Mouse (Mus musculus): Measurements from ENCODE around the gene Art5. TPM values are rescaled to one million over a fixed set of nuclear protein-coding genes. Genes with fewer than 3 reads are reported as not detected.

Art5 gene
- polyA plus RNA-seq, 1 experiment: not detected

- Histone ChIP-seq H3K4me3 (ENCODE audit: insufficient read depth, poor library complexity, severe bottlenecking) (no peak overlapping the region), H3K27me3 (ENCODE audit: control insufficient read depth, insufficient read depth, insufficient read length) (no peaks in the 10 kb centered on the region), H3K36me3 (ENCODE audit: control insufficient read depth, insufficient read depth) (peaks cover 35% of the 10 kb centered on the region), H3ac (ENCODE audit: control insufficient read depth, insufficient read length, low read depth) (no peak overlapping the region), H3K79me3 (ENCODE audit: low read depth) (no peaks in the 10 kb centered on the region), H3K79me2 (ENCODE audit: control insufficient read depth, insufficient read depth) (no peaks in the 10 kb centered on the region)
- TF ChIP-seq MYOG (IDR thresholded peaks at IDR 0.05; ENCODE audit: control insufficient read depth, extremely low read depth, insufficient read length) (no peak), USF1 (IDR thresholded peaks at IDR 0.05; ENCODE audit: low read depth) (no peak), CEBPB (IDR thresholded peaks at IDR 0.05; ENCODE audit: low read depth) (no peak), FOSL1 (IDR thresholded peaks at IDR 0.05; ENCODE audit: insufficient read depth, low read length, poor library complexity, severe bottlenecking) (no peak), CTCF (IDR thresholded peaks at IDR 0.05; ENCODE audit: control insufficient read depth, insufficient read depth, insufficient read length) (no peak), MYOD1 (IDR thresholded peaks at IDR 0.05; ENCODE audit: control insufficient read depth, insufficient read length, low read depth) (no peak), MAX (IDR thresholded peaks at IDR 0.05) (no peak)
Measured at GRCm38 (mm10) chr7:102081784-102082183, 27.5 kb downstream of the Art5 start.

GRCm38 (mm10) chr7:102080311-102080710 is 29.0 kb downstream of the Art5 start:
- Histone ChIP-seq H3K27me3 (ENCODE audit: control insufficient read depth, insufficient read depth, insufficient read length) (no peaks in the 10 kb centered on the region), H3K79me2 (ENCODE audit: control insufficient read depth, insufficient read depth) (no peaks in the 10 kb centered on the region), H3K79me3 (ENCODE audit: low read depth) (no peaks in the 10 kb centered on the region), H3K36me3 (ENCODE audit: control insufficient read depth, insufficient read depth) (peaks cover 39% of the 10 kb centered on the region), H3K4me3 (ENCODE audit: insufficient read depth, poor library complexity, severe bottlenecking) (no peak overlapping the region), H3ac (ENCODE audit: control insufficient read depth, insufficient read length, low read depth) (no peak overlapping the region)
- TF ChIP-seq CEBPB (IDR thresholded peaks at IDR 0.05; ENCODE audit: low read depth) (no peak), MAX (IDR thresholded peaks at IDR 0.05) (no peak), FOSL1 (IDR thresholded peaks at IDR 0.05; ENCODE audit: insufficient read depth, low read length, poor library complexity, severe bottlenecking) (no peak), CTCF (IDR thresholded peaks at IDR 0.05; ENCODE audit: control insufficient read depth, insufficient read depth, insufficient read length) (no peak), MYOD1 (IDR thresholded peaks at IDR 0.05; ENCODE audit: control insufficient read depth, insufficient read length, low read depth) (no peak), USF1 (IDR thresholded peaks at IDR 0.05; ENCODE audit: low read depth) (no peak), MYOG (IDR thresholded peaks at IDR 0.05; ENCODE audit: control insufficient read depth, extremely low read depth, insufficient read length) (no peak)

- Histone ChIP-seq H3K27me3 (ENCODE audit: control insufficient read depth, insufficient read depth, insufficient read length) (no peaks in the 10 kb centered on the region), H3K79me2 (ENCODE audit: control insufficient read depth, insufficient read depth) (no peaks in the 10 kb centered on the region), H3K36me3 (ENCODE audit: control insufficient read depth, insufficient read depth) (peaks cover 45% of the 10 kb centered on the region), H3K4me3 (ENCODE audit: insufficient read depth, poor library complexity, severe bottlenecking) (no peak overlapping the region), H3ac (ENCODE audit: control insufficient read depth, insufficient read length, low read depth) (no peak overlapping the region), H3K79me3 (ENCODE audit: low read depth) (no peaks in the 10 kb centered on the region)
- no peak for TF ChIP-seq MAX (IDR thresholded peaks at IDR 0.05)
- no peak for TF ChIP-seq CTCF (IDR thresholded peaks at IDR 0.05; ENCODE audit: control insufficient read depth, insufficient read depth, insufficient read length)
Measured at GRCm38 (mm10) chr7:102078517-102078916, 30.8 kb downstream of the Art5 start.

- TF ChIP-seq CTCF (IDR thresholded peaks at IDR 0.05; ENCODE audit: control insufficient read depth, insufficient read depth, insufficient read length) (peak; percentile 6), MYOG (IDR thresholded peaks at IDR 0.05; ENCODE audit: control insufficient read depth, extremely low read depth, insufficient read length) (no peak), USF1 (IDR thresholded peaks at IDR 0.05; ENCODE audit: low read depth) (no peak)
- Histone ChIP-seq H3K36me3 (ENCODE audit: control insufficient read depth, insufficient read depth) (peaks cover 45% of the 10 kb centered on the region), H3K27me3 (ENCODE audit: control insufficient read depth, insufficient read depth, insufficient read length) (no peaks in the 10 kb centered on the region), H3K79me2 (ENCODE audit: control insufficient read depth, insufficient read depth) (no peaks in the 10 kb centered on the region), H3K4me3 (ENCODE audit: insufficient read depth, poor library complexity, severe bottlenecking) (no peak overlapping the region), H3ac (ENCODE audit: control insufficient read depth, insufficient read length, low read depth) (no peak overlapping the region), H3K79me3 (ENCODE audit: low read depth) (no peaks in the 10 kb centered on the region)
Measured at GRCm38 (mm10) chr7:102076714-102077296, 32.5 kb downstream of the Art5 start.

GRCm38 (mm10) chr7:102066363-102066762 is 42.9 kb downstream of the Art5 start:
- H3K79me2 ChIP-seq (ENCODE audit: control insufficient read depth, insufficient read depth): peaks cover 49% of the 10 kb centered on the region
- H3K4me3 ChIP-seq (ENCODE audit: insufficient read depth, poor library complexity, severe bottlenecking): peak overlapping the region; percentile 56
- TF ChIP-seq USF1 (IDR thresholded peaks at IDR 0.05; ENCODE audit: low read depth) (peak; percentile 27), MYOG (IDR thresholded peaks at IDR 0.05; ENCODE audit: control insufficient read depth, extremely low read depth, insufficient read length) (no peak)
- no peaks in the 10 kb centered on the region for H3K27me3 ChIP-seq (ENCODE audit: control insufficient read depth, insufficient read depth, insufficient read length)
- H3ac ChIP-seq (ENCODE audit: control insufficient read depth, insufficient read length, low read depth): peak overlapping the region; percentile 44
- peaks cover 32% of the 10 kb centered on the region for H3K79me3 ChIP-seq (ENCODE audit: low read depth)
- H3K36me3 ChIP-seq (ENCODE audit: control insufficient read depth, insufficient read depth): peaks cover 7% of the 10 kb centered on the region

- peak within 1 kb of the TSS; percentile 56 for H3K4me3 ChIP-seq (ENCODE audit: insufficient read depth, poor library complexity, severe bottlenecking)
- TF ChIP-seq MYOG (IDR thresholded peaks at IDR 0.05; ENCODE audit: control insufficient read depth, extremely low read depth, insufficient read length) (no peak), MYOD1 (IDR thresholded peaks at IDR 0.05; ENCODE audit: control insufficient read depth, insufficient read length, low read depth) (peak; percentile 83), FOSL1 (IDR thresholded peaks at IDR 0.05; ENCODE audit: insufficient read depth, low read length, poor library complexity, severe bottlenecking) (no peak), CEBPB (IDR thresholded peaks at IDR 0.05; ENCODE audit: low read depth) (no peak), MAX (IDR thresholded peaks at IDR 0.05) (peak; percentile 27), USF1 (IDR thresholded peaks at IDR 0.05; ENCODE audit: low read depth) (no peak)
- no peaks in the 10 kb centered on the region for H3K27me3 ChIP-seq (ENCODE audit: control insufficient read depth, insufficient read depth, insufficient read length)
- H3ac ChIP-seq (ENCODE audit: control insufficient read depth, insufficient read length, low read depth): peak within 1 kb of the TSS; percentile 71
- peaks cover 57% of the 10 kb centered on the region for H3K79me2 ChIP-seq (ENCODE audit: control insufficient read depth, insufficient read depth)
- peaks cover 7% of the 10 kb centered on the region for H3K36me3 ChIP-seq (ENCODE audit: control insufficient read depth, insufficient read depth)
- peaks cover 34% of the 10 kb centered on the region for H3K79me3 ChIP-seq (ENCODE audit: low read depth)
Measured at GRCm38 (mm10) chr7:102065046-102065891, 44.0 kb downstream of the Art5 start, which contains the start of the genes Rnf121, Xndc1 and Xntrpc. Gene Rnf121, minus strand, starts transcription at chr7:102065469. Gene Xndc1, plus strand, starts transcription at chr7:102065511. Gene Xntrpc, plus strand, starts transcription at chr7:102065713.
